Mouse (Mus musculus): ENCODE results near the gene Ip6k3. TPM values are rescaled to one million over a fixed set of nuclear protein-coding genes. Genes with fewer than 3 reads are reported as not detected.

Gene Ip6k3
- polyA plus RNA-seq, 2 experiments, result 0.47 to 0.76 TPM

GRCm38 (mm10) chr17:27095690-27096089 lies 71.9 kb downstream of the Ip6k3 start:
- no peaks in the 10 kb centered on the region for H3K4me1 ChIP-seq (ENCODE audit: control insufficient read depth, insufficient read depth, low read length)
- no peak overlapping the region for H3K4me2 ChIP-seq (replicated peaks; ENCODE audit: low read depth, low read length, severe bottlenecking)
- 44% methylated on average over 13 of the region's 13 CpGs for WGBS
- no peak overlapping the region for H3K9ac ChIP-seq (ENCODE audit: low read depth, low read length, severe bottlenecking)
- ATAC-seq (ENCODE audit: low FRiP score, low read depth) (no peak; the same call in 1 of the 2 replicates), DNase-seq (ENCODE audit: low spot score) (peak; percentile 37)
- H3K4me3 ChIP-seq (replicated peaks; ENCODE audit: low read length), result no peak overlapping the region
- no peaks in the 10 kb centered on the region for H3K27me3 ChIP-seq (ENCODE audit: control insufficient read depth, insufficient read depth, low read length)
- H3K27ac ChIP-seq (replicated peaks; ENCODE audit: low read depth, low read length), result no peak overlapping the region
- TF ChIP-seq POLR2A (IDR thresholded peaks at IDR 0.05; ENCODE audit: borderline replicate concordance, extremely low read depth, insufficient read depth, insufficient read length), result no peak
- peaks cover 15% of the 10 kb centered on the region for H3K36me3 ChIP-seq (ENCODE audit: control insufficient read depth, insufficient read depth, low read length)
- H3K9me3 ChIP-seq (ENCODE audit: control insufficient read depth, low read length), result no peaks in the 10 kb centered on the region

Other genes with a start within 250 kb of the Ip6k3 start
- 56.6 and 72.8 TPM in 2 replicates for gene Phf1, start 234.7 kb downstream of the Ip6k3 start, polyA plus RNA-seq (2012; rRNA removed)
- gene Phf1, start 234.7 kb downstream of the Ip6k3 start, polyA plus RNA-seq (2014; fragmentation: Nextera tagmentation; extraction: Ambion mirVana), result 11.9 and 12.8 TPM in 2 replicates
- 127 and 172 TPM in 2 replicates for gene Cuta, start 228.2 kb downstream of the Ip6k3 start, polyA plus RNA-seq (2012; rRNA removed)
- gene Cuta, start 228.2 kb downstream of the Ip6k3 start, polyA plus RNA-seq (2014; fragmentation: Nextera tagmentation; extraction: Ambion mirVana), result 146 and 158 TPM in 2 replicates
- gene Syngap1, start 226.5 kb downstream of the Ip6k3 start, polyA plus RNA-seq (2012; rRNA removed), result 82.4 and 111 TPM in 2 replicates
- 2.0 and 2.4 TPM in 2 replicates for gene Syngap1, start 226.5 kb downstream of the Ip6k3 start, polyA plus RNA-seq (2014; fragmentation: Nextera tagmentation; extraction: Ambion mirVana)
- 12.6 and 14.8 TPM in 2 replicates for gene Zbtb9, start 194.6 kb downstream of the Ip6k3 start, polyA plus RNA-seq (2012; rRNA removed)
- gene Zbtb9, start 194.6 kb downstream of the Ip6k3 start, polyA plus RNA-seq (2014; fragmentation: Nextera tagmentation; extraction: Ambion mirVana), result 10.0 and 10.6 TPM in 2 replicates
- 48.6 and 55.3 TPM in 2 replicates for gene Bak1, start 138.8 kb downstream of the Ip6k3 start, polyA plus RNA-seq (2012; rRNA removed)
- gene Bak1, start 138.8 kb downstream of the Ip6k3 start, polyA plus RNA-seq (2014; fragmentation: Nextera tagmentation; extraction: Ambion mirVana), result 7.9 and 11.1 TPM in 2 replicates
- gene Itpr3, start 110.5 kb downstream of the Ip6k3 start, polyA plus RNA-seq (2012; rRNA removed), result 12.4 and 13.9 TPM in 2 replicates
- gene Itpr3, start 110.5 kb downstream of the Ip6k3 start, polyA plus RNA-seq (2014; fragmentation: Nextera tagmentation; extraction: Ambion mirVana), result 5.1 and 5.6 TPM in 2 replicates
- 233 and 255 TPM in 2 replicates for gene Uqcc2, start 33.9 kb downstream of the Ip6k3 start, polyA plus RNA-seq (2012; rRNA removed)
- gene Uqcc2, start 33.9 kb downstream of the Ip6k3 start, polyA plus RNA-seq (2014; fragmentation: Nextera tagmentation; extraction: Ambion mirVana), result 308 and 343 TPM in 2 replicates
- gene Lemd2, start 36.7 kb upstream of the Ip6k3 start, polyA plus RNA-seq (2012; rRNA removed), result 93.5 and 126 TPM in 2 replicates
- gene Lemd2, start 36.7 kb upstream of the Ip6k3 start, polyA plus RNA-seq (2014; fragmentation: Nextera tagmentation; extraction: Ambion mirVana), result 20.0 and 21.2 TPM in 2 replicates

Data from limb, embryonic 14.5 days (tissue).